Mouse (Mus musculus) spleen, postnatal 10 days (tissue): Measurements from ENCODE around the gene Cox6b2.

ENCODE experiments used
- DNase-seq, 2 experiments: peaks; one replicate each; pipeline ENCODE4 v3.0.0; 2021 to 2022; ENCODE audit warnings: low spot score in 2 of 2

Cox6b2 gene

DNA sequence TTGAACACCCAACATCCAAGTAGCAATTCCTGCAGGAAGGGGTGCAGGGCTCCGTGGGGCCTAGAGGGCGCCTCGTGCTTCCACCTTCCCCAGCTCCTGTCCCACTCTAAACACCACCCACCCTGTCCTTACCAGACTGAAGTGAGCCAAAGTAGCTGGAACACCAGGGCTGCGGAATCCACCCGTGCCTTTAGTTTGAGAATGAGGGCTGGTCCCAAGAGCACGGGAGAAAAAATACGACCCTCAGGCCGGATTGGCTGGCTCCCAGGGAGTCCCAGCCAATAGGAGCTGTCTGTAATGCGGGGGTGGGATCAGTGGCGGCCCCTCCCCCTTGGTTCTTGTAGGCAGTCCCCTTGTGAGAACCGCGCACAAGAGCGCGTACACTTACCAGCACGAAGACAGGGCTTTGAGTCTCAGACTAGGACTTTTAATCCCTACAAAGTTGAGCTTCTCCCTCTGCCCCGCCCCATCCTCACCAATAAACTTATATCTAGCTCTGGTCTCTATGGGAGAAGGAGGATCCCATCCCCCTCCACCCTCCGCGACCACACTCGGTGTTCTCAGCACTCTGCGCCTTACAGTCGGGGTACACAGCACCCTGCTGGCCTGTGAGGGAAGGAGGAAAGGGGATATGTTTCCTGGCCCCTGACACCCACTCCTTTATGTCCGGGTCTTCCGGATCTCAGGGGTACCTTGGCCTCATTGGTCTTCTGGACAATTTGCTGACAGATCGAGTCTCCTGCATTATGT, at the start of gene Cox6b2:
Gene Cox6b2 (minus strand): TSS at position 274 of the 750 bp plus-strand sequence.
- DNase-seq, result peak; percentile 79 to 90

DNA sequence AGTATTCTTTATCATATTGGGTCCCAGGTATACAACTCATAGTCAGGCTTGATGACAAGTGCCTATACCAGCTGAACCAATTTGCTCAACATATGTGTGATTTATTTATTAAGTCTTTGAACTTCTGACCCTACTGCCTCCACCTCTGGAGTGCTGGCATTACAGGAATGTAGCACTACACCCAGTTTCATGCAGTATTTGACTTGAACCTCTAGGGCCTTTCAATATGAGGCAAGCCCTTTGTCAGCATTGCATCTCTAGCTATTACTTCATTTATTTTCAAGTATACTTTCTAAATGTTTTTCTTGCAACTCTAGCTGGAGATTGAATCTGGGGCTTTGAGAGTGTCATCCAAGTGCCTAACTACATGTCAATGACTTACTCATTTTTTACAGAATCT, 49.4 kb upstream of the Cox6b2 start:
- DNase-seq, result no peak

DNA sequence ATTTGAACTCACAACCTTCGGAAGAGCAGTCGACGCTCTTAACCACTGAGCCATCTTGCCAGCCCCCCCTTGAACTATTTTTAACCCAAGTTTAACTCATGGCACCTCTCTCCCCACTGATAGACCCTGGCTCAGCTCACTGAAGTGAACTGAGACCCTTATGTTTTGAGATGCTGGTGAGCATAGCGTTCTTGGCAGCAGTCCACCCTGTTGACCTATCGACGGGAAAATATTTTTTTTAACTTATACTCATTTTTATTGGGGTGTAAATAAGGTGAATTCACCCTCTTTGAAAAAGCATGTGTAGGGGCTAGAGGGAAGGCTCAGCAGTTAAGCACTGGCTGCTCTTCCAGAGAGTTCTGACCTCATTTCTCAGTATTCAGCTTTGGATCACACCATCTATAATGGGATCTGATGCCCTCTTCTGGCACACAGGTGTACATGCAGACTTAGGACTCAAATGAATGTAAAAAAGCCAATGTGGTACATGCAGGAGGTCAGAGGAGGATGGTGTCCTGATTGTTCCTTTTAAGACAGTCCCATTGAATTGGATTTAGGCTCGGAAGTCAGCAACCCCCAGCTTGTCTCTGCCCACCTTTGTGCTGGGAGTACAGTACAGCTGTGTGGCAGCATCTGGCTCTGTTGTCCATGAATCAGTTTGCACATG, 43.0 kb upstream of the Cox6b2 start:
- peak in 1 of 2 experiments; percentile 40 for DNase-seq

DNA sequence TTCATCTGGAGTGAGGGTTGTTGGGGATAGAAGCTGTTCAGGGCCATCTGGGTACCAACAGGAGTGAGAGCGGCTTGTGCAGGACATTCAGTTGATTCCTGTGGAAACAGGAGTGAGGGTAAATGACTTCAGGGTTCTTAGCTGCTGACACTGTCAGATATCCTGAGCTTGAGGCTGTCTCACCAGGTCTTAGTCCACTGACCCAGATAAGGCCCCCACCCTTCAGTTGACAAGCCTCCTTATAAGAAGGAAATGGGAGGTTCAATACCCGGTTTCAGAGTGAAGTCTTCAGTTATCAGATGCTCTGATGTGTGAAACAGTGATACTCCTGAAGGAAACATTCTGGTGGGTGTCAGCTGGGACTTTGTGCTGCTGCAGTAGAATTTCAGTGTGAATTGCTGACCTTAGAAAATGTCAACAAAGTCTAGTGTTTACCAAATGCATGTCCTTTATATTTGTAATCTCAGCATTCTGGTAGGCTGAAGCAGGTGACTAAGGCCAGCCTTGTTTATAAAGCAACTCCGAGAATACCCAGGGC, 41.8 kb upstream of the Cox6b2 start:
- DNase-seq, result no peak

DNA sequence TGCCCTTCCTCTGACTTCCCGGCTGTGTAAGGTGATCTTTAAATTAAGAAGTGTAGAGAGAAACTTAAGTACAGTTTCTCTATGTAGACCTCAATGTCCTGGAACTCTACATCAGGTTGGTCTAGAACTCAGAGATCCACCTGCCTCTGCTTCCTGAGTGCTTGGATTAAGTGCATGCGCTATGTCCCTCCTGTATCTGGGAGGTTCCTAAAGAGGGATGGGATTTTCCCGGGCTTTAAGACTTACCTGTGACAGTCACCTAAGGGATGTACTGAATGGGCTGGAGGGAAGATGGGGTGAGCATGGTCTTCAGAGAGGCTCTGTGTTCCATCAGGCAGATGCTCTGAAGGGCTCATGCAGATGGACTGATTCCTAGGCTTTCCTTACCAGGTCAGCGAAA, 40.8 kb upstream of the Cox6b2 start:
- DNase-seq, result no peak

DNA sequence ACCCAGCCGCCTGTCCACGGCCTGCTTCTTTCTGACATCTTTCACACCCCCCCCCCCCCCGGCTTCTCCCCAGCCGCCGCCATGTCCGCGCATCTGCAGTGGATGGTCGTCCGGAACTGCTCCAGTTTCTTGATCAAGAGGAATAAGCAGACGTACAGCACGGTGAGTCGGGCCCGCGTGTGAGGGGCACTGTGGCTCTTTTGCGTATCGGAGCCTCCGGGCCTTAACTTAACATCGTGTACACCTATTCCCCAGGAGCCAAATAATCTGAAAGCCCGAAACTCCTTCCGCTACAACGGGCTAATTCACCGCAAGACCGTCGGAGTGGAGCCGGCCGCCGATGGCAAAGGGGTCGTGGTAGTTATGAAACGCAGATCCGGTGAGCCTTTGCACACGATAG, 40.4 kb upstream of the Cox6b2 start:
- peak; percentile 37 to 43 for DNase-seq

DNA sequence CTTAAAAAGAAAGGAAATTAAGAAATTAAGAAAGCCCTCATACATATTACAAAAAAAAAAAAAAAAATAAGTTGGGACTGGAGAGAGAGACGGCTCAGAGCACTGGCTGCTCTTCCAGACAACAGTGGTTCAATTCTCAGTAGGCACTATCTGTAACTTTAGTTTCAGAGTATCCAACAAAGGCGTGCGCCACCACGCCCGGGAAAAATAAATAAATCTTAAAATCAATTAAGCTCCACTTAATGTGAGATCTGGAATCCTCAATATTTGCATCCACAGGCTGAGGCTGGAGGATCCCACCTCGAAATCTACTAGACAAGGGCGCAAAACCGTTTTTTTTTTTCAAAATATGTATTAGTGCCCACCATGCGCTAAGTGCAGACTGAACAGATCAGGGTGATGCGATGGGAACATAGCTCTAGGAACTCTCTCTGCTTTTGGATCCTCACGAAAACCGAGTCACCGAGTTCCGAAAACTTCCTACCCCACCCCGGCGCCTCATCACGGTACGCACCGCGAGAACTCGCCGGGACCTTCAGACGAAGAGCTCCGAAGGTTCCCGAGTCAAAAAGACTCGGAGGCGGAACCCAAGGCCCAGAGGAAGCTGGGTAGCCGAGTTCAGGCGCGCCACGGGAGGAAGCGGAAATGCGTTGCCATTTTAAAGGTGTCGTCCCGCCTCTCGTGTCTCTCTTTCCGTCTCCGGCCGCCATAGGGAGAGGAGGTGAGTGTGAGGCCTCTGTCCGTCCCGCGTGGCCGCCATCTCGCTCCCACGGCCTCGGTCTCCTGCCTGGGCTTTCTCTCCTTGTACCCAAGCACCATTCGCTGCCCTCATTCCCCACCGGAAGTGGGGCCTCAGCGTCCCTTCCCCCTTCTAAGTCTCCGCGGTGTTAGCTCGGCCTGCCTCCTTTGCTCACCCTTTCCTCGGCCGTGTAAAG, 39.7 kb upstream of the Cox6b2 start, which contains the start of gene Rpl28:
Gene Rpl28 (plus strand): TSS at position 597 of the 935 bp plus-strand sequence.
- DNase-seq, result peak; percentile 90 to 95

DNA sequence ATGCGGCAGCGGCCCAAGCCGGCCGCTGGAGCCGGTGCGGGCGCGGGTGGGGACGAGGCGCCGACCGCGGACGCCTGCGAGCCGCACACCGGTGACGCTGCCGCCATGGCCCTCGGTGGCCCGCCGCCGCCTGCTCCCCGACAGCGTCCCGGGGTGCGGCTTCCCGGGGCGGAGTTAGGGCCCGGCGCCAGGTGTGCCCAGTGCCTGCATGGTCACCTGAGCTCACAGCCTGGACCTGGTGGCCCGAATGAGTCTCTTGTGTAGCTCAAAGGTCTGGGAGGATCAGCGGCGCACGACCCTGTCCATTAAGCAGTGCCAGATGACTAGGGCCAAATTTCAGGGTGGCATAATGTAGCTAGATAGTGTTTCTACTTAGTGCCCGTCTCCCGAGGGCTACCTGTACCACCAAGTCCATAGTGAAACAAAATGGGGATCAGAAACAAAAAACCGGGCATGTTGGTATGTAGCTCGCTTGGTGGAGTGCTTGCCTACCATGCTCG, 36.6 kb upstream of the Cox6b2 start, which contains the start of gene Tmem238:
Gene Tmem238 (minus strand): TSS at position 221 of the 500 bp plus-strand sequence.
- DNase-seq, result peak in 1 of 2 experiments; percentile 69

DNA sequence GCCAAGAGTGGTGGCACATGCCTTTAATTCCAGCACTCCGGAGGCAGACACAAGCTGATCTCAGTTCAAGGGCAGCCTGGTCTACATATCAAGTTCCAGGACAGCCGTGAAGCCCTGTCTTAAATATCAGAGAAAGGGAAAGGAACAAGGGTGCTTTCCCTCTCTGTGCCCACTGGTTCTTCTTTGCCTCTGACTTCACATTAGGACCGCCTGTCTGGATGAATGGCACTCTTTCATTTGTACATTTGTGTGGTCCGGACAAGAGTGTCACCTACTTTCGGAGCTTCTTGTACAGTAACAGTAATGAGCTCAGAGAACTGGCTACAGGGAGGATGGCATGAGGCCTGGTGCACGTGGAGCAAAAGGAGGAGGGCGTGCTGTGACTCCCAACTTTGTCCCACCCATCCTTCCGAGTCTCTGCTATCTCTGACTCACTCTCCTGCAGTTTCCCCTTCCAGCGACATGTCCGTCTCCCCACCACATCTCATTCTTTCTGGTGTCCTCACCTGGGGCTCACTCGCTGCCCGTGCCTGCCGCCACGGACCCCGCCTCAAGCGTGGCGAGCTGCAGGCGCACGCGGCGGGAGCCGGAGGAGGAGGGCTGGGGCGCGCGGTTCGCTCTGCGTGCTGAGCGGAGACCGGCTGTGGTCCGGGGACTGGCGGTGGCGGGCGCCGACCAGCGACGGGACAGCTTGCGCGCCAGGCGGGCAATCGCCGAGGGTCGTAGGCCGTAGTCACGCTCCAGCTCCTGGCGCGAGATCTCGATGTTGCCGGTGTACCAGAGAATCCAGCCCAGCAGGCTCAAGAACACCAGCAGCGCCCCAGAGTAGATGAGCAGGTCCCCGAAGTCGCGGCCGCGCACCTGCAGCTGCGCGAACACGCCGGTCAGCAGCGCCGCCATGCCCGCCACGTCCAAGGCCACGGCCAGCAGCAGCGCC, 35.9 kb upstream of the Cox6b2 start:
- peak; percentile 73 to 79 for DNase-seq

DNA sequence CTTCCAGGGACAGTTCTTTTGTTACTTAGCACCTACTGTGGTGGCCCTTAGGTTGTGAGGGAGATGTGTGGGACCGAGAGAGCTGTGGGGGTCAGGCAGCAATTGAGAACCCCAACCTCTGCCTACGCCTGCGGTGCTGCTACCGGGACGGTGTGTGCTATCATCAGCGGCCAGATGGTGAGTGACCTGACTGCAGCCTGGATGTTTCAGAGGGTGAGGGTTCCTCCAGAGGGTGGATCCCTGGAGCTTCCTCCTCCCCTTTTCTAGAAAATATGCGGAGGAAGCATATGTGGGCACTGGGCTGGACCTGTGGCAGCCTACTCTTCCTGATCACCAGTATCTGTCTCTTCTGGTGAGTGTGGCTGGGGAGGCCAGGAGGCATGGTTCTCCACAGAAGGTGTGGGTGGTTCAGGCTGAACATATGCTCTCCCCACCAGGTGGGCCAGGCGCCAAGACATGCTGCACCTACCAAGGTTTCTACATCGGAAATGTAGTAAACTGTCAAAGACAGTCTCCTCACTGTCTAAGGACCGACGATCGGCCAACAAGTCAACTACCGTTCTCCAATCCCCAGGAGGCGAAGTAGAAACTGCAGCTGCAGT, 30.9 kb upstream of the Cox6b2 start:
- DNase-seq, result peak in 1 of 2 experiments; percentile 53

DNA sequence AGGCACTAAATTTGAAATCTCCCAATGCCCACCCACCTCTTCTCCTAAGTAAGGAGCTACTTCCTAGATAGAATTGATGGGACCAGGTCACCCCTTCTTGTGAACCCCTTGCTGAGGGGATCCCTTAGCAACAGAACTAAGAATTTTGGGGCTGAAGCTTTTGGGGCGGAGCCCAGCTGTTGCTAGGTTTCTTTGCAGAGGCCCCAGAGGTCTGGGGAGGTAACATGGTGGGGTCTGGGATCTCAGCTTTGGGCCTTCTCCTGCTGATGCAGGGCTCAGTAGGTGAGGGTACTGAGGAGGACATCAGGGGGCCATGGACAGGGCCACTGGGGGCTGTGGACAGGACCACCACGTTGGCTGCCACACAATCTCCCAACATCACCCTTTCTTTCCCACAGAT, 29.9 kb upstream of the Cox6b2 start, which contains the start of the genes Il11 and Tmem190:
Gene Il11 (minus strand): TSS at position 101 of the 400 bp plus-strand sequence.
Gene Tmem190 (plus strand): TSS at position 179 of the 400 bp plus-strand sequence.
- DNase-seq, result no peak

DNA sequence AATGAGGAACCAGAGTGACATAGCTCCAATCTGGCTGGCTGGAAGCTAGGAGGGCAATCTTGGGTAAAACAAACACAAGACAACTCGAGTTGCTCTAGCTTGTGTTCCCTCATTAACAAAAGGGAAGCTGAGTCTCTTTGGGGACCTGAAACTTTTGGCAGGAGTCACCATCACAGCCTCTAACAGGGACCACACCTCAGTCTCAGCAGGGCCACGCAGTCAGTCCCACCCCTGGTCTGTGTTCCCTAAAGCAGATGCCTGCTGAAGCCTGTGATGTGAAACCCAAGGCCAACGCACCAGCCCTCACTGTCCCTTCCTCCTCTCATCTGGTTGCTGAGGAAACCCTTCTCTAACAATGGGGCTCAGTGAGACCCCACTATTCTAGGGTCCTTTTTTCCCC, 29.2 kb upstream of the Cox6b2 start:
- DNase-seq, result no peak

DNA sequence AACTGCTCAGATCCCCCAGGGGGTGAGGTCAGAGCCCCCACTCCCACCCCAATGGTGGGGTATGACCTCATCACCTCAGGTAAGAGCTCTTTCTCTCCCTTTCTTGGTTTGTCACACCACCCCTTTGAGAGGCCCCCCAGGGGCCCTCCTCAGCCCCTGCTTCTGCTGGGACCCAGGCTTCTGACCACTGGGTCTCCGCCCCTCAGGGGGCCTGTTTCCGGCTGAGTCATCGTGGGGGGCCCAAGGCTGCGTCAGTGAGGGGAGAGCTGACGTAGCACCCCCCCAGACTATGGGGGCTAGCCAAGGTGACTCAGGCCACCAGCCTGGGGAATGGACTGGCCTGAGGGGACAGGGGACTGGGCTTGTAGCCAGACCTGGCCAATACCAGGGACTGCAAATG, 27.0 kb upstream of the Cox6b2 start:
- DNase-seq, result no peak

DNA sequence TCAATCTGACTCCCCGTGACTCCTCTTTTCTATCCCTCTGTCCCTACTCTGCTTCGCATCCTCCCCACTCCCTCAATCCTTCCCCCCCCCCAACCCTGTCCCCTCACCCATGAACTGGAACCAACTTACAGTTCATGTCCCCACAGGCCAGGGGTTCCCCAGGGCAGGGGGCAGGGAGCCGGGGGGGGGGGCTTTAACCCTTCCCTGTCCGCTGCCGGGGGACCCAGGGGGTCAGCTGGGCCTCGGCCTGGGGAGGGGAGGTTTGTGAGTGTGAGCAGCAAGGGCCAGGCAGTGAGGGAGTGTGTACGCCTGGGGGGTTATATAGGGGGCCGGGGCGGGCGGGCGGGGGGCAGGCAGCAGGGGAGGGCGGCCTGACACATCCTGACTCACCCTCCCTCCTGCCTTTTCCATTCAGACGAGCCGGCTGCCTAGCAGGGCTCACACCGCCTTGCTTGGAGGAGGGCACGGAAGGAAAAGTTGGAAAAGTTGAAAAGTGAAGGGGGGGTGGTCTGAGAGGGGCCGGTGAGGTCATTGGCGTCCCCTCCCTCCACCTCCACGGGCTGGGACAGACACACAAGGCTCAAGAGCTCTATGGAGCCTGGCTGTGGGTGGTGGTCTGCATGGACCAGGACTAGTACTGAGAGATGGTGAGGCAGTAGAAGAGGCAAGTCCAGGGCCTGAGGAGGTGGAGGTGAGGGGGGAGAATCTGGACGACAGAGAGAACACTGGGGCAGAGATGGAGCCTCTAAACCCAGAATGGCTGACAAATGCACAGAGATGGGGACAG, 25.1 kb upstream of the Cox6b2 start:
- DNase-seq, result no peak

DNA sequence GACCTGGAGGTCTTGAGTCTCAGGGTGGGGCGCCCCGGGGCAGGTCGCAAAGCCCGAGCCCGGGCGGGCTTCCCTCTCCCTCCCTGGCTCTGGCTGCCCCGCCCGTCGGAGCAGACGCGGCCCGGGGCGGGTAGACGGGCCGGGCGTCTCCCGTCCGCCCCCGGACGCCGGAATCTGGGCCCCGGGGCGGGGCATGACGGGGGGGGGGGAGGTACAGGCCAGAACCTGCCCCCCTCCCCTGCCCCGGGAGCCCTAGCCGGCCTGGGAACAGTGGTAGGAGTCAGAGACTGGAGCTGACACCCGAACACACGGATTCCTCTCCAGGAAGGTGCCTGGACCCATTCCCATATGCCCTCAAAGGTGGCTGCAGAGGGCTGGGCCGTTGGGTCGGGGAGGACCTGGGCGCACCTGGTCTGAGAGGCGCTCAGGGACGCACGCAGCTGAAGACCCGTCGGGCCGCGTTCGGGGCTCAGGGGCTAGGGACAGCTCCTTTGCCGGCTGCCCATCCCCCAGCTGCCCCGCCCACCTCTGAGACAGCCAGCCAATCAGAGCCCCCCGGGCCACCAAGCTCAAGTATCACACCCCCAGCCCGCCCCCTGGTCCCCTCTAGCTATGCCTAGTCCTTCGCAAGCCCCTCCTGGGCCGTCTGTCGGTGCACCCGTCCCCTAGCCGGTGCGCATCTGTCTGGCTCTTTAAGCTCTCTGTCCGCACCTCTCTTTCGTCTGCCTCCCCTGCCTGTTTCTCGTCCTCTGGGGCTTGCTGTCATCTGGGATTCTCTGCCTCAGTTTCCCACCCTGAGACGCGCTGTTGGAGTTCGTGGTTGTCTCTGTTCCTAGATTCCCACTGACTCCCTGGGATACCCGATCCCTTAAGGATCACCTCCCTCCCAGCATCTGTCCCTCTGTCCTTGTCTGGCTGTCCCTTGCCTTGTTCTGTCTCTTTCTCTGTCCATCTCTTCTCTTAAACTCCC, 24.3 kb upstream of the Cox6b2 start:
- DNase-seq, result peak in 1 of 2 experiments; percentile 53

DNA sequence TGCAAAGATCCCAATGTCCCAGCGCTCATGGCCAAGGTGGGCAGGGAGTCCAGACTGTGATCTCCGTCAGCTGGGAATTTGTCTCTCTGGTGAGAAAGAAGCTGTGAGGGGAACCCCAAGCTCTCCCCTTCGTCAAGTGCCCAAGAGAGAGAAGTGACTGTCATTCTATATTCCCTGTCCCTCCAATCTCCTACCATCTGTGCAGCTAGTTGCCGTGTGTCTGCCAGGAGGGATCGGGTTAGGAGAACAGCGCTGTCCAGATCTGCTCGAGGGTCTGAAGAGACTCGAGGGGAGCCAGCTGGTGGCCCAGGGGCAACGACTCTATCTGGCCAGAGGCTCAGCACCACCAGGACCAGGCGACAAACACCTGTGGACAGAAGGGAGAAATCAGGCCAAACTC, 23.2 kb upstream of the Cox6b2 start:
- DNase-seq, result no peak

DNA sequence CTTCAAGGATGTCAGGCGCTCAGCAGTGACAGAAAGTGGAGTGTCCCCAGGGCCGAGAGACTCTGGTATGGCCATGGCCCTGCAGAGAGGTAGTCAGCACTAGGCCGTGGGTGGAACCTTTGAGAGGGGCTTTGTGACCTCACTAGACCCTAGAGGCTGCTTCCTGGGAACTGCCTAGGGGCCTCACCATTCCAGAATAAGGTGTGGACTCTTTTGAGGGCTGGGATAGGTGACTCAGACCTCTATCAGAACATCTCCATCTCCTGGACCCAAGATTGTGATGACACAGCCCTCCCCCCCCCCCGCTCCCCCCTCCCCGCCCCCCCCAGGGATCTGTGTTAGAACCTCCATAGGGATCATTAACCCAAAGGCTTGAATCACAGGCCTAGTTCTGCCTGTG, 18.3 kb upstream of the Cox6b2 start, which contains the start of gene Fam71e2:
Gene Fam71e2 (minus strand): TSS at position 101 of the 400 bp plus-strand sequence.
- DNase-seq, result no peak
